Mouse (Mus musculus): ENCODE data around the gene Rab20.
"Not testable (repeated sequence)": the region's sequence is repeated elsewhere in the genome, so short reads cannot be mapped to it uniquely, and the experiment has no call there.

The Rab20 gene

GRCm38 (mm10) chr8:11478807-11479527, 457 bp upstream of the Rab20 start:
- DNase-seq: no peak

DNA sequence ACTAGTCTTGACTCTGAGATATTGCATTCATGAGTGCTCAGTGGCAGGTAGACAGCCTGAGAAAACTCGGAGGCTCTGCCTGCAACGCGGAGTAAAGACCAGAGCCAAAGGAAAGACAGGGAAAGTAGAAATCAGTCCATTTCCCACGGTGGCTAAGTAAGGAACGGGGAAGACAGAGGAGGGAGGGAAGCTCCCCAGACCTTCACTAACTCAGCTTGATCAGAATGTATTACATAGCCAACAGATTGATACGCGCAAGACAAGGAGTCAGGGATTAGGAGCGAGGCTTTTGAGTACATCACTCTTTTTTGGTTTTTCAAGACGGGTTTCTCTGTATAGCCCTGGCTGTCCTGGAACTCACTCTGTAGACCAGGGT, 1.3 kb downstream of the Rab20 start:
- no peak for DNase-seq

GRCm38 (mm10) chr8:11476338-11477177, 2.0 kb downstream of the Rab20 start:
- no peak for DNase-seq

DNA sequence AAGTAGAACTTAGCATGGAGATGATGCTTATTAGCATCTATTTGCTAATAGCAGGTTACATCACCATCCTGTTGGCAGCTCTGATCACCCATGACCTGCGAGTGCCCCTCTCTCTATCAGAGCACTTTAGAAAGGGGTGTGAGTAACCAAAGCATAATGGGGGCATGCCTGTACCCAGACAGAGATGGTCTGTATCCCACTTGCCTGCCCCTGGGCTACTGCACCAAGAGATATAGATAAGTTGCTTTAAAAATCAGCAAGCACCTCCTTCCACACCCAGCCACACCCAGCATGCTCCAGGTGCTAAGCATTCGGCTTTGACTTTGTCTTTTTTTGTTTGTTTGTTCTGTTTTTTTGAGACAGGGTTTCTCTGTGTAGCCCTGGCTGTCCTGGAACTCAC, 2.6 kb downstream of the Rab20 start:
- no peak for DNase-seq

DNA sequence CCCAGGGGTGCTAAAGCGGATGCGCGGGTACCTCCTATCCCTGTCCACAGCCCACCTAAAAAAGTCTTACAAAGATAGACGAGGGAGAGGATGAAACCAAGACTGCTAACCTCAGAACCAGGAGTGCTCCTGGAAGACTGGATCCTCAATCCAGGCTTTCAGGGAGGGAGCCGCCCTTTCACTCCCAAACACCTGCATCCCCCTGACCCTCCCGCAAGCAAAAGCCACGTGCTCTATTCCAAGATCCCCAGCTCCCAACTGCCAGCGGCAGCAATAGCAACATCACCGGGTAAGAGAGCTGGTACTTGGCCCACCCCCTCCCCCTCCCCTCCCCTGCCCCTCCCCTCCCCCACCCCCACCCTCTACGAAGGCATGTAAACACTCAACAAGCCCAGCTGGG, 3.1 kb downstream of the Rab20 start:
- DNase-seq: no peak

DNA sequence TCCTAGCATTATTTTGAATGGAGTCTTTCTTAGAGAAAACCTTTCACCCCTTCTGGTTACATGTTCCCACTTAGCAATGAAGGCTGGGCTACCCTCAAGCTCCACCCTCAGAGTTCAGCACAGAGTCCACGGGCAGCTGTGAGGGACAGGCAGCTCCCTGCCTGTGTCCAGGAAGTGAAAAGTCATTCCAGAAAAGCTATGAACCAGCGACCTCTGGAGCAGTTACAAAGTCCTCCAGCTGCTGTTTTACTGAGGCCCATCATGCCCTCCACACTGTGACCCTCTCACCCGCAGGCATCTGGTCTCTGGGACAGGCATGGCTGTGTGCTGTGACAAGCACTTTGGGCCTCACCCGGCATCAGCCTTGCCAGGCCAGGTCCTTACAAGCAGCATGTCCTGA, 5.4 kb downstream of the Rab20 start:
- no peak for DNase-seq

DNA sequence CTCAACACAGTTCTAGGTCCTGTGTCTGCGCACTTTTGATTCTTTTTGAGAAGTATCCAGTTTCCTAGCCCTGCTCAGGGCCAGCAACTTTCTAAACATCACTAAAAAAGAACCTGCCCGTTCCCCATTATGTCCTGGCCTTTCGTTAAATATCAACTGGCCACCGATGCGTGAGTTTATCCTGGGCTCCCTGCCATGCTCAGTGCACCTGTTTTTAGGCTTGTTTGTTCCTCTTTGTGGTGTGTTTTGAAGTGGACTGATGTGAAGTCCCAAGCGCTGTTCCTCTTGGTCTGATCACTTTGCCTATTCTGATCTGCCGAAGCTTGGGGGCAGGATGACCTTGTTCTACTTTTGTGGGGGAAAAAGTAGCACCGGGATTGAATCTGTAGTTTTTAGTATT, 7.2 kb downstream of the Rab20 start:
- DNase-seq: no peak

DNA sequence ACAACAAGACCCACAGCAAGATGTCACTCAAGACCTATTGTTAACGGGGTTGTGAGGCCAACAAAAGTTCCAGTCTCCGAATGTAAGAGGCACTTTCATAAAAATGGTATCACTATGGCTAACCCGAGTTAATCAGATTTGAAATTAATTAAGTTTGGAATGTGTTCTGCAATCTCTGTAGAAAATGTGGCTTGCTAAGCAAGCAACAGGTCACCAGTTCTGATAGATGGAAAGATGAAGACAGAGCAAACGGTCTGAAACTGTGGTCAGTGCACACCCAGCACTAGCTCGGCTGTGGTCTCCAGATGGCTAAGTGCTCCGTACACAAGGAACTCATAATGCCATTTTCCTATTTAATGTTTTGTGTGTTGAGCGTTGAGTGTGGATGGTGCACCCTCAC, 7.8 kb downstream of the Rab20 start:
- no peak for DNase-seq

DNA sequence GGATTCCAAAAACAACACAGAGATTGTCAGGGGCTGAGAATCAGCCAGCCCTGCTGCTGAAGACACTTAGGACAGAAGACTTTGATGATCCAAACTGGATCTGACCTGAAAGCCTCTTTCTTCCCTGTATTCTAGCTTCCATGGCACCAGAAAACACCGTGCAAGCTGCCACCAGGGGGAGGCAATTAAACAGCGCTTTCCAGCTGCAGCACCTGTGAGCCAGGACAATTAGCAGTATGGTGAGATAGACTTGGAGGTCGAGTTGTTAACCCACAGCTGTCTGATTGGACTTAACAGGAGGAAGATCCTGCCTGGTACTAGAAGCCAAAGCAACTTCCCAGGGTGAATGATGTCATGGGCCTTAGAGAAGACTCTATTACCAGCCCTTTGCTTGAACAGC, 9.4 kb downstream of the Rab20 start:
- DNase-seq: no peak

- DNase-seq: not testable (repeated sequence)
Observed at GRCm38 (mm10) chr8:11466528-11466927, 12.0 kb downstream of the Rab20 start.

DNA sequence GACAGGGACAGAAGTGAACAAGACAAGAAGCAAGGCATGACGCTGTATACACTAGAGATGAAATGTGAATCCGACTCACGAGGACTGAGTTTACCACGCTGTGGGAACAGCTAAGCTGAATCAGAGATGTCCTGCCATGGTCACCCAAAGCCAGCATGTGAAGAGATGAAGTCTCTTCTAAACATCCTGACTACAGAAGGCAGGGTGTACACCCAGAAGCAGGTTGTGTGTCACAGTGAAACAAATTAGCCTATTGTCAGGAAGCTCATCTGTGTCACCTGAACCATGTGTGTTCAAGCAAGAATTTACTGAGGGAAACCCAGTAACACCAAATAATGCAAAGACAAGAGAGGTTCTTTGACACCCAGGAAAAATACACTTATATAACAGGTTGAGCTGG, 12.9 kb downstream of the Rab20 start:
- no peak for DNase-seq

- DNase-seq: no peak
Observed at GRCm38 (mm10) chr8:11464707-11464964, 13.9 kb downstream of the Rab20 start.

DNA sequence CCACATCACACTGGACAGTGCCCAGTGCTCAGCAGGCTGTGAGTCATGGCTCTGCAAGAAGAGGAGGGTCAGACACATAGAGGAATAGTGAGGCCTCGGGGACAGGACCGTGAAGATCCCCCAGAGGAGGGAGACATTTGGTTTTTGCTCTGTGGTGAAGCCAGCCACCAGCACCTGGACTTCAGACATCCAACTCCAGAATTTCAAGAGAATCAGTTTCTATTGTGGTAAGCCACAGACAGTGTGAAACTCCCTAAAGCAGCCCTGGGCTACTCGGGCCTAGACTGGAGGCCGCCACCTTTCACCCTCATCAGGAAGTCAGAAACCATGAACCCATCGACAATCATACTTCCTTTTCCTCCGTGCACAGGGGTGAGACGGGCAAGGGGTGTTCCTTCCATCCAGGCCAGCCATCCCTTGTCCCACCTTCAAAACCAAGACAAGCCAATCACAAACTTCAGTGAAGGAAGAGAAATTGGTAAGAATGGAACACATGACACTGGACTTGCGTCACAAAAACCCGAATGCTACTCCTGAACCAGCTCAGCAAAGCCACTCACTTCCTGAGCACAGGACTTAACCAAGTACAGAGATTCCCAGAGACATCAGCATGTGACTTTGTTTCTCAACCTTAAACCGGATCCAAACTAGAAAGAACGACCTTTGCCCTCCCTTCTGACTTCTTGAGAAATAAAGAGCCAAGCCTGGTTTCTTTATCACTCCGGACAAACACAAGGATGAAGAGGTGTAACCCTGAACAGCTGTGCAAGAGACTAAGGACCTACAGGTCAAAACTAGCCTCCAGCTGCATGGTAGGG, 14.4 kb downstream of the Rab20 start:
- peak; percentile 54 for DNase-seq

DNA sequence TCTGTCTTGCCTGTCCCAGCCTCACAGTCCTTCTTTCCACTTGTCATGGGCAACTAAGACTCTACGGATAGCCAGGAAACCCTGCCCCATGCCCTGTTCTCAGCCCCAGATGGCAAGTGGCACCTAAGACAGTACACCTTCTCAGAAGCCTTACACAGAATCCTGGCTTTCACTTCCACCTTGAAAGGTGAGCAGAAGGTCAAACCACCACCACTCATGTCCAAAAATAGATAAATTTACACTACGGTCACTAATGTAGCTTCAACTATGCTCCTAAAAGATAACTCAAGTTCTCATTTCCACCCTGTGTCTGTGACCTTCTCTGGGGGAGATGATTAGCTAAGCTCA, 15.0 kb downstream of the Rab20 start:
- DNase-seq: no peak

DNA sequence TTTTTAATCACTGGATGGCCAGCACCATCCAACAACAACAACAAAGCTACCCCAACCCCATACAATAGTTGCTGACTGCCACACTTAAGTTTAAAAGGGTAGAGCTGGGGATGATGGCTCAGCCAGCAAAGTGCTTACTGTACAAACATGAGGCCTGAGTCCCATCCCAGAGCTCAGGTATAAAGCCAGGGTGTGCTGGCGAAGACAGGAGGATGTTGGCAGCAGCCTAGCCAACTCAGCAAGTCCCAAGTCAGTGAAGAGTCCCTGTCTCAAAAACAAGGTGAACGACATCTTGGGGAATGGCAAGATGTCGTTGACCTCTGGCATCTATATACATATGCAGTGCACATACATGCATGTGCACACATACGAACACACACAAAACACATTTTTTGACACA, 15.9 kb downstream of the Rab20 start:
- no peak for DNase-seq

DNA sequence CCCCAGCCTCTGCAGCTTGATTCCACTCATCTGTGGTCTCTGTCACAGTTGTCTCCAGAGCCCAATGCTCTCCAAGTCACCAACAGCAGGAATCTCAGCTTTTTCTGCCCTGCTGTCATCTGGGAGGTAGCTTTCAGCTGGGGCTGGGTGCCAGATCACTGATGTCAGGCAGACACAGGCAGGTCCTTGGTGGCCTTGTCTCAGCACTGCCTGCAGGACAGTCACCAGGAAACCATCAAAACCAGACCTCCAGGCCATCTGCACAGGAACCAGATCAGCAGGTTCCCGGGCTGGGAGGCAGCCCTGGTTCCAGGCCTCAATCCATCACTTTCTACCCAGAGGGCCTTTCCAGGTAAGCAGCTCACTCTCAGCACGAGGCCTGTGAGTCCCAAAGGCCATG, 16.7 kb downstream of the Rab20 start:
- DNase-seq: no peak

GRCm38 (mm10) chr8:11460934-11461333, 17.6 kb downstream of the Rab20 start:
- peak; percentile 69 for DNase-seq

DNA sequence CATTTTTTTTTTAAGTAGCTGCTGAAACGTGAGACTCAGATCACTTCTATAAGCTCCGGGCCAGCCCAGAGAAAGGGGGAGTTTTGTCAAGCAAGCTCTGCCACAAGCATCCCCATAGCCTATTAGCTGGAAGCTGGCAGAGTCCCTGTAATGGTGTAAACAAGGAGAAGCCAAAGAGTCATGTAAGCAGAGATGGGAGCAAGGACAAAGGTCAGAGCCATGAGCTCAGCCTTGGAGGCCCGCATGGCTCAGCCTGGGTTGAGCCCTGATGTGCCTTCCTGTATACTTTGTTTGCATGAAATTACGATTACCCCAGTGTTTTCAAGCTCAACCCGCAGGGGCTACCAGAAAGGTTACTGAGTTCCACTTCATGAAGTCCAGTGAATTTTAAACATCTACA, 19.5 kb downstream of the Rab20 start:
- no peak for DNase-seq

DNA sequence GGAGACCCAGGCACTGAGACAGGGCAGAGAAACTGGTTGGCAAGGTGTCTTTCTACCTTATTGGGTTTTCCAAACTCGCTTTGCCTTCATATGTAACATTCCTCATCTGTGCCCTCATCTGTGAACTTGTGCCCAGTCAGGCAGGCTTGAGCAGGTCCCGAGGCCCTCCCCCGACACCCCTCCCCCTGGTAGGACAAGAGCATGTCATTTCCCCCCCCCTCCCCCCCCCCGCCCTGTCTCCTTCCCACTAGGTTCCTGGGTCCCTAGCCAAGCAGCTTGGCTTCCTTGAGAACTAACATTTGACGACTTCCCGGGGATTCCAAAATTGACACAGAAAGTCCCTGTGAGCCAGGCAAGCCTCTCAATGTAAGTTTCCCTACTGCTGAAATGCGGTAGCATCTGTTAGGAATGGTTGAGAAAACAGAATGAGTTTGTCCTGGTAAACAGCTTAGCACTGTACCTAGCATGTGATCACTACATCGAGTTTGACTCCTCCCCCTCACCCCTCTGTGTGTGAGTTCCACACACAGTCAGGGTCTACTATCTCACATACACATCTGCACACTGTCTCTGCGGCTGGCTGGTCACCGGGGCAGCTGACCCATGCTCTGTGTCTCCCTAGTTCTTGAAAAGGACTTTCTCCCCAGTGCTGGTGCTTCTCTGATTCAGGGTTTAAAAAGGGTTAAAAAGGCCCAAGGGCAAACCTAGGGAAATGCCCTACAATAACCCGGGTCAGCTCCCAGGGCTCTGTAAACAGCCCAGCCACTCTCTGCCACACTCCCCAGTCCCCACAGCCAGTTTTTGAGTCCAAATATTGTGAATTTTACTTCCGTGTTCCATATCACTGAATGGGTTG, 20.3 kb downstream of the Rab20 start:
- DNase-seq: no peak

DNA sequence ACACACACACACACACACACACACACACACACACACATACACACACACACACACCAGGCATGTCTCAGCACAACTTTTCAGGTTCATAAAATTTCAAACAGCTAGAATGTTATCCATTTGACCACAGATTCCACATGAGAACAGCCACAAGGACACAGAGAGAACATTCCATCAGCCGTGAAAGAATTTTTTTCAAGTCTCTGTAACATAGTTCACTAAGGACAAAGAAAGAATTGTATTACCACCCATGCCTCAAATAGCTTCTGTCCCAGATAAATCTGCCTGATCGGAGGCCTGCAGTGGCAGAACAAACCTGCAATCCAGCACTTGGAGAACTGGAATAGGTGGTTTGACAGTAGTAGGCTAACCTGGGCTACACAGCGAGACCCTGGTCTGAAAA, 21.2 kb downstream of the Rab20 start:
- no peak for DNase-seq

- no peak for DNase-seq
Observed at GRCm38 (mm10) chr8:11454228-11454627, 24.3 kb downstream of the Rab20 start.

GRCm38 (mm10) chr8:11452974-11453373, 25.5 kb downstream of the Rab20 start:
- no peak for DNase-seq

GRCm38 (mm10) chr8:11452559-11452958, 26.0 kb downstream of the Rab20 start:
- DNase-seq: no peak

Data from layer of hippocampus, adult 9-11 months (tissue).